Comparison of ENCODE assay signal across 8 mouse cellular contexts in the genomic region with DNA sequence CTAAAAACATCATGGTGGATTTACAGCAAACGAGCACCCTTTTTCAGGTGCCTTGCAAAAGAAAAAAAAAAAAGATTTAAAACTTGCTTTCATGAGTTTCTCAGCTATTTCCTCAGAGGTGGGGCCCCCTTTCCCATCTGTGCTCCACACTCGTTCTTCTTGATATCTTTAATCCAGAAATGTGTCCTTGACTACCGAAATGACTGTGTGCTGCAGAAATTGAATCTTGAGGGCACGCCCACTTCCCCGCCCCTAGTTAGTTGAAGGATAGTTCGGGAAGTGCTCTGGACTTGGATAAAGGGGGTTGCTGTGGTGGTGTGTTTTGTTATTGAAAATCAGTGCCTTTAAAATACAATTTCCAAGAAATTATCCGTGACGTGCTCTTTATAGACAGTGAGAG. TPM values are rescaled to one million over a fixed set of nuclear protein-coding genes. Genes with fewer than 3 reads are reported as not detected.
DNase-seq lines count a peak whose midpoint lies in the region; ATAC-seq and TF ChIP-seq lines count a peak whose summit lies in the region.

No protein-coding gene starts in this region.

- WGBS in intestine, embryonic 16.5 days, result under 1% methylated on average over 8 of the region's 8 CpGs
- WGBS in liver, embryonic 16.5 days (ENCODE audit: insufficient replicate concordance), result 1% methylated on average over 8 of the region's 8 CpGs
- WGBS in neural tube, embryonic 13.5 days, result under 1% methylated on average over 8 of the region's 8 CpGs

- no peak overlapping the region for H3K27ac ChIP-seq in cortical plate, adult 2 months (ENCODE audit: insufficient read depth, low read length)
- peak overlapping the region; percentile 58 for H3K27ac ChIP-seq in intestine, embryonic 16.5 days (ENCODE audit: low read length)
- no peak overlapping the region; the same call in 1 of the 2 replicates for H3K27ac ChIP-seq in liver, embryonic 16.5 days (ENCODE audit: low read length)
- H3K27ac ChIP-seq in neural tube, embryonic 13.5 days (replicated peaks), result peak overlapping the region; percentile 49; the same call in 1 of the 2 replicates

- peak overlapping the region; percentile 20; the same call in 1 of the 2 replicates for H3K9ac ChIP-seq in intestine, embryonic 16.5 days (ENCODE audit: low read depth, low read length)
- H3K9ac ChIP-seq in liver, embryonic 16.5 days (ENCODE audit: low read depth, low read length), result no peak overlapping the region
- peak overlapping the region; percentile 47 for H3K9ac ChIP-seq in neural tube, embryonic 13.5 days

- no peaks in the 10 kb centered on the region for H3K9me3 ChIP-seq in intestine, embryonic 16.5 days (ENCODE audit: control insufficient read depth, low read length)
- no peaks in the 10 kb centered on the region for H3K9me3 ChIP-seq in liver, embryonic 16.5 days (replicated peaks; ENCODE audit: control insufficient read depth, low read length)
- H3K9me3 ChIP-seq in neural tube, embryonic 13.5 days, result no peaks in the 10 kb centered on the region

- peaks cover 1% of the 10 kb centered on the region; the same call in 1 of the 2 replicates for H3K4me1 ChIP-seq in cortical plate, adult 2 months (ENCODE audit: control insufficient read depth, insufficient read depth, low read length)
- H3K4me1 ChIP-seq in intestine, embryonic 16.5 days (ENCODE audit: control insufficient read depth, insufficient read depth, low read length), result peaks cover 28% of the 10 kb centered on the region
- H3K4me1 ChIP-seq in liver, embryonic 16.5 days (ENCODE audit: control insufficient read depth, low read depth, low read length), result peaks cover 3% of the 10 kb centered on the region
- peaks cover 58% of the 10 kb centered on the region for H3K4me1 ChIP-seq in neural tube, embryonic 13.5 days (replicated peaks)

- H3K36me3 ChIP-seq in intestine, embryonic 16.5 days (ENCODE audit: control insufficient read depth, insufficient read depth, low read length), result no peaks in the 10 kb centered on the region
- no peaks in the 10 kb centered on the region for H3K36me3 ChIP-seq in liver, embryonic 16.5 days (ENCODE audit: control insufficient read depth, insufficient read depth)
- H3K36me3 ChIP-seq in neural tube, embryonic 13.5 days, result no peaks in the 10 kb centered on the region

- peak overlapping the region; percentile 84 for H3K4me2 ChIP-seq in intestine, embryonic 16.5 days (ENCODE audit: low read depth, low read length)
- peak overlapping the region; percentile 66 for H3K4me2 ChIP-seq in liver, embryonic 16.5 days (ENCODE audit: low read depth, low read length)
- peak overlapping the region; percentile 93 for H3K4me2 ChIP-seq in neural tube, embryonic 13.5 days

- TF ChIP-seq CTCF in cortical plate, adult 2 months (IDR thresholded peaks at IDR 0.05; ENCODE audit: extremely low read depth, insufficient read depth, low read length), result no peak

- no peaks in the 10 kb centered on the region for H3K27me3 ChIP-seq in intestine, embryonic 16.5 days (replicated peaks; ENCODE audit: control insufficient read depth, insufficient read depth, low read length)
- peaks cover 33% of the 10 kb centered on the region for H3K27me3 ChIP-seq in liver, embryonic 16.5 days (ENCODE audit: control insufficient read depth, insufficient read depth, low read depth, low read length)
- H3K27me3 ChIP-seq in neural tube, embryonic 13.5 days, result peaks cover 5% of the 10 kb centered on the region; the same call in 1 of the 2 replicates

- peak overlapping the region; percentile 77; the same call in 1 of the 2 replicates for H3K4me3 ChIP-seq in cortical plate, adult 2 months (ENCODE audit: insufficient read depth, low read length)
- H3K4me3 ChIP-seq in intestine, embryonic 16.5 days (ENCODE audit: low read length), result peak overlapping the region; percentile 98
- H3K4me3 ChIP-seq in liver, embryonic 16.5 days (ENCODE audit: low read depth, low read length), result peak overlapping the region; percentile 37
- peak overlapping the region; percentile 97 for H3K4me3 ChIP-seq in neural tube, embryonic 13.5 days

- ATAC-seq in intestine, embryonic 16.5 days, result peak; percentile 55
- no peak; the same call in 1 of the 2 replicates for ATAC-seq in liver, embryonic 16.5 days (ENCODE audit: low read depth)
- ATAC-seq in neural tube, embryonic 13.5 days (ENCODE audit: low read depth), result peak; percentile 29; the same call in 1 of the 2 replicates
- ATAC-seq in monocyte, adult 5-6 weeks (replicated peaks; ENCODE audit: insufficient number of reproducible peaks, low FRiP score, low TSS enrichment, poor library complexity, severe bottlenecking), result no peak

- peak; percentile 74 for DNase-seq in CD4-positive helper T cell, adult 2 months (ENCODE audit: low read depth, low spot score)
- peak; percentile 41 for DNase-seq in T-cell, adult 2 months (ENCODE audit: low spot score)
- DNase-seq in heart, adult 18-20 months, result peak; percentile 82 to 88

- TF ChIP-seq POLR2A in cortical plate, adult 2 months (IDR thresholded peaks at IDR 0.05; ENCODE audit: extremely low read depth, insufficient read depth, low read length), result no peak

RNA-seq across cellular contexts. Expression of a gene that starts 0.7 kb away (rescaled TPM):
- 19.1 and 19.7 TPM in 2 replicates for polyA plus RNA-seq in cortical plate, adult 2 months (2012; rRNA removed)
- 10 to 100 TPM; 29.8 to 30.9 TPM for total RNA-seq in heart, adult 18-20 months (2021)
- 11.8 and 14.7 TPM in 2 replicates for polyA plus RNA-seq in intestine, embryonic 16.5 days (2015; fragmentation: Nextera tagmentation; extraction: Ambion mirVana)
- 2.7 and 4.5 TPM in 2 replicates for polyA plus RNA-seq in liver, embryonic 16.5 days (2015; fragmentation: Nextera tagmentation; extraction: Ambion mirVana)
- 10.5 and 12.9 TPM in 2 replicates for polyA plus RNA-seq in neural tube, embryonic 13.5 days (2015; fragmentation: Nextera tagmentation; extraction: Ambion mirVana)
- 1.5 to 4.0 TPM (median 2.8 TPM) in 3 replicates for total RNA-seq in monocyte, adult 5-6 weeks (2017)

Comparison
In these comparisons a context has a peak if more than half of its experiments do, and no peak if none do; other contexts are left out.
1. H3K27ac ChIP-seq: peak in intestine, embryonic 16.5 days (single experiment) and neural tube, embryonic 13.5 days (single experiment); none in cortical plate, adult 2 months (single experiment) and liver, embryonic 16.5 days (single experiment).
2. H3K4me3 ChIP-seq: peak in every context shown above with its lines; median percentile 98 in intestine, embryonic 16.5 days; 97 in neural tube, embryonic 13.5 days; 77 in cortical plate, adult 2 months; 37 in liver, embryonic 16.5 days.
3. ATAC-seq: peak in intestine, embryonic 16.5 days (single experiment) and neural tube, embryonic 13.5 days (single experiment); none in liver, embryonic 16.5 days (single experiment) and monocyte, adult 5-6 weeks (single experiment).
4. Peak in every context shown above with its lines, with median percentiles within 50 percentile points of each other: DNase-seq and H3K4me2 ChIP-seq.